Mouse (Mus musculus): ENCODE data around the gene Sel1l2.
A peak's percentile ranks its signal among the peaks of the same experiment; 100 is the strongest.
"Not testable (repeated sequence)": the region's sequence is repeated elsewhere in the genome, so short reads cannot be mapped to it uniquely, and the experiment has no call there.

Sel1l2 gene

DNA sequence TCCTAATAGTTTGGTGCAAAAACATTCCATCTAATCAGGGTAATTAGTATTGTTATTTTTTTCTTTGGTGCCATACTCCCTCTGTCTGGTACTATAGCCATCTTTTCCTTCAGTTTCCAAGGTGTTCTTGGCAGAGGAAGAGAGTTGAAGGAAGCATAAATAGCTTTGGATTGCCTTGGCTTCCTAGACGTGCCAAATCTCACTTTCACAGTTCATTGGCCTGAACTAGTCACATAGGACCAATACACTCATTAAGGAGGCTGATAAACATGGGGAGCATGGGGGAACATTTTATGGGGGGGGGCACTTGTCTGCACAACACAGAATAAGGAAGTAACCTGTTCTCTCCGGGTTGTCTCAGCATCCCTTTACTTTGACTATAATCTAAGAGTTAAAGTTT is 174.1 kb downstream of the Sel1l2 start:
- no peak for DNase-seq (ENCODE audit: low spot score in 2 of 2)

DNA sequence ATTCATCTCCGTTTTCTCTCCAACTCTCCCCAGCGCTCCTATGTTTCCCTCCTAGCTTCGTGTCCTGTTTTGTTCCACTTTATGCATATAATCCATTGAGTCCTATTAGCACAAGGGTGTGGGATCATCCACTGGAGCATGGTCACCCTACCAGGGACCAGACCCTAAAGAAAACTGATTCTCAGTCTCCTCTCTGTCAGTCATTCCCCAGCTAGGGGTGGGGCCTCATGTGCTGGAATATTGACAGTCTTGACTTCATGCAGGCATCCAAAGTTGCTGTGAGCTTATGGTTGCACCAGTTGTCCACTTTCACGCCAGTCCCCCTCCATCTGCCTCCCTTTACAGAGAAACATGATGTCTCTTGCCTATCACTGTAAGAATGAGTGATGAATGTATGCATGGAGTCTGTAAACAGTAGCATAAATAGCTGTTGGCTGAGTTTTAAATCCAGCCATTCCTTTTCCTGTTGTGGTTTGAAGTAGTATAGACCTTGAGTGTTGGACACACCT is 174.9 kb downstream of the Sel1l2 start:
- no peak for DNase-seq (ENCODE audit: low spot score in 2 of 2)

DNA sequence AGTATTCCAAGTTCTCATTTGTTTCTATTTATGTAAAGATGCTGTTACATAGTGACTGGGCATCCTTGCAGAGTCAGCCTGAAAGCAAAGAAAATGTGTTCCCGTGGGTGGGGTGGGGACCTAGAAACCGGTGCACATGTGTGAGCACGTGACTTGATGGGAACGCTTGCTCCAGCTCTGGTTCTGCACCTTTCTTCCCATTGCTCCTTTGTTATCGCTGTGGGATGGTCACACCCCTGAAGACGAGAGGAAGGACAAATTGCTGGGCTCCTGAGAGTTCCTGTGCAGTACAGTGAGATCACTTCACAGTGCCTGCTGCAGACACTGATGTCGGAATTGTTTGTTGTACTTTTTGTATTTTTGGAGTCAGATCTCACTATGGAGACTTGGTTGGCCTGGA is 185.8 kb downstream of the Sel1l2 start:
- DNase-seq (ENCODE audit: low spot score in 2 of 2), result no peak

DNA sequence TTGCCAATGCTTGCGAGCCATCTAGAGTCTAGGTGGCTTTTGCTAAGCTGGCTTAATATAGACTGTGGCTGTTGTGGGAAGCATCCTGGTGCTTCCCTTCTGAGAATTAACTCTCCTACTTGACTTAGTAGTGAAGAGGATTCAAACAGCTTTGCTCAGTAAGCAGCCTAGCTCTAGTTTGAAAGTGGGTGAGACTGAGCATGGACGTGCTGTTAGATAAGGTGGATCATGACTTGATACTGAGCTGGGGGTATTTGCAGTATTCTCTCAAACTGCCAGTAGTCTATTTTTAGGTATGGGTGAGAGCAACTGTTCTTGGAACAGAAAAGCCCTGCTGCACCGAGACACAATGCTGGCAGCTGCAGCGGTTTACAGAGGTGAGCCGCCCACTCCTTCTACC is 186.9 kb downstream of the Sel1l2 start:
- DNase-seq (ENCODE audit: low spot score in 2 of 2), result peak in 1 of 2 experiments; percentile 11

DNA sequence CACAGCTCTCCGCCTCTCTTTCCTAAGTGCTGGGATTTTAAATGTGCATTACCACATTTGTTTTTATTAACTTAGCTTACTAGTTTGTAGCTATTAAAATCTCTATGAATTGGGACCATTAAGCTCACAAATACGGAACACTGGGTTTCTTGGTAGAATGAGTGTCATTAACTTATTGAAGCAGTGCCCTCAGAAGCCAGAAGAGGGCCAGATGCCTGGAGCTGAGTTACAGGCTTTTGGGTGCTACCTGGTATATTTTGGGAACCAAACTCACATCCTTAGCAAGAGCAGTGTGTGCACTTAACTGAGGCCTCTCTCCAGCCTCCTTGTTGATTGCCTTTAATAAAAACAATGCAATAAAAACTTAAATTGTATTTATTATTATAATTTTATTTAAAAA is 188.8 kb downstream of the Sel1l2 start:
- DNase-seq (ENCODE audit: low spot score in 2 of 2), result no peak

DNA sequence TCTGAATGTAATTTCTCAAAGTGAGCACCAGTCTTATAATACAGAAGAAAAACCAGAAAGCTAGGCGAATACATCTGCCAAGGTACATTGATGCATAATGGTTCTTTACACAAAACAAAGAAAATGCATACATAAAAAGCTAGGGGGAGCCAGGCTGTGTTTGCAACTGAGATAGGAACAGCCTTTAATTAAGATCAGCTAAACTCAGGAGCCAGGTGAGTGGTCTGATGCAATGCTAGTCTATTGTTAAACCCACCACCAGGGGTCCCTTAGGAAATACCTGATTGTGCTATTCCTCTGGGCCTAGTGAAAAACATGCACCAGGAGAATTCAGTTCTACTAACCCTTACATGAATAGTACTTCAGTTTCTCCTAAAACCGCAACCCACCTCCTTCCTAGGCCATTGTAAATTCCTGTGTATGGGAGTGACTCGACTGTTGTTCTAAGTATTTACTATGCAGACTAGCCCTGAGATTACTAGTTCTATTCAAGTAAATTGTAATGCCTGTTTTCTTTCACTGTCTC is 203.8 kb downstream of the Sel1l2 start:
- not testable (repeated sequence) for DNase-seq (ENCODE audit: low spot score in 2 of 2)
